ENCODE assay signal across 21 mouse cellular contexts in genomic region chr2:27650991-27651390, GRCm38 (mm10). TPM values are rescaled to one million over a fixed set of nuclear protein-coding genes. Genes with fewer than 3 reads are reported as not detected.
A peak's percentile ranks its signal among the peaks of the same experiment; 100 is the strongest.
DNase-seq lines count a peak whose midpoint lies in the region; ATAC-seq and TF ChIP-seq lines count a peak whose summit lies in the region.
"Had no signal": no experiment of that assay in that cellular context is flagged by ENCODE, and none has a peak within 500 bp of the region (broad histone marks: within the 10 kb centered on the region; RNA-seq: fewer than 3 reads in every experiment).

No protein-coding gene starts in this region.

- no peak overlapping the region for H3K9ac ChIP-seq in forebrain, embryonic 16.5 days (replicated peaks; ENCODE audit: low read depth, low read length)
- no peak overlapping the region for H3K9ac ChIP-seq in kidney, postnatal 0 days (ENCODE audit: low read depth, low read length)
- no peak overlapping the region for H3K9ac ChIP-seq in limb, embryonic 13.5 days
- H3K9ac ChIP-seq: limb, embryonic 15.5 days had no signal

- H3K36me3 ChIP-seq in forebrain, embryonic 10.5 days (replicated peaks), result no peaks in the 10 kb centered on the region
- H3K36me3 ChIP-seq in forebrain, embryonic 16.5 days (ENCODE audit: control insufficient read depth, insufficient read depth), result no peaks in the 10 kb centered on the region
- no peaks in the 10 kb centered on the region for H3K36me3 ChIP-seq in kidney, postnatal 0 days (ENCODE audit: insufficient read depth, low read length)
- H3K36me3 ChIP-seq in embryonic facial prominence, embryonic 10.5 days (replicated peaks), result no peaks in the 10 kb centered on the region
- no peaks in the 10 kb centered on the region for H3K36me3 ChIP-seq in limb, embryonic 13.5 days
- H3K36me3 ChIP-seq: G1E; limb, embryonic 15.5 days had no signal

- H3K27me3 ChIP-seq in forebrain, embryonic 10.5 days (ENCODE audit: poor library complexity, severe bottlenecking), result peaks cover 77% of the 10 kb centered on the region
- H3K27me3 ChIP-seq in forebrain, embryonic 16.5 days (replicated peaks; ENCODE audit: control insufficient read depth, insufficient read depth, low read length), result no peaks in the 10 kb centered on the region
- H3K27me3 ChIP-seq in kidney, postnatal 0 days (ENCODE audit: insufficient read depth, low read length), result no peaks in the 10 kb centered on the region
- H3K27me3 ChIP-seq in embryonic facial prominence, embryonic 10.5 days (replicated peaks; ENCODE audit: low read depth, poor library complexity, severe bottlenecking), result peaks cover 87% of the 10 kb centered on the region
- H3K27me3 ChIP-seq in limb, embryonic 13.5 days, result no peaks in the 10 kb centered on the region
- H3K27me3 ChIP-seq: limb, embryonic 15.5 days had no signal

- no peak overlapping the region for H3K4me2 ChIP-seq in forebrain, embryonic 16.5 days (ENCODE audit: low read length)
- H3K4me2 ChIP-seq in kidney, postnatal 0 days (ENCODE audit: low read length), result no peak overlapping the region
- H3K4me2 ChIP-seq in limb, embryonic 13.5 days (replicated peaks), result no peak overlapping the region
- H3K4me2 ChIP-seq: limb, embryonic 15.5 days had no signal

- peaks cover 38% of the 10 kb centered on the region for H3K4me1 ChIP-seq in forebrain, embryonic 10.5 days
- H3K4me1 ChIP-seq in forebrain, embryonic 16.5 days (replicated peaks; ENCODE audit: control insufficient read depth, insufficient read depth, low read length), result no peaks in the 10 kb centered on the region
- no peaks in the 10 kb centered on the region for H3K4me1 ChIP-seq in kidney, postnatal 0 days (replicated peaks; ENCODE audit: insufficient read depth, low read length)
- peaks cover 41% of the 10 kb centered on the region for H3K4me1 ChIP-seq in embryonic facial prominence, embryonic 10.5 days
- peaks cover 16% of the 10 kb centered on the region for H3K4me1 ChIP-seq in limb, embryonic 13.5 days

- DNase-seq in forebrain, embryonic 10.5 days (ENCODE audit: extremely low spot score, low spot score), result no peak
- no peak for DNase-seq in kidney, postnatal 0 days (ENCODE audit: low spot score)
- DNase-seq in kidney, adult 8-10 months, result no peak
- peak; percentile 27 for DNase-seq in embryonic facial prominence, embryonic 10.5 days (ENCODE audit: low spot score)
- no peak for DNase-seq in ovary, adult 18-20 months (ENCODE audit: low spot score)
- no peak for DNase-seq in urinary bladder, adult 2 months (ENCODE audit: low spot score)
- DNase-seq: cerebellum, adult 9-10 months; heart, adult 18-20 months; heart, postnatal 4 days; kidney, postnatal 25 days; lung, postnatal 14 days; thymus, postnatal 25 days had no signal

- H3K27ac ChIP-seq in forebrain, embryonic 10.5 days, result peak overlapping the region; percentile 84
- H3K27ac ChIP-seq in forebrain, embryonic 16.5 days (ENCODE audit: low read length), result no peak overlapping the region
- H3K27ac ChIP-seq in kidney, postnatal 0 days, result 0 out of 2 replicates have a peak overlapping the region, but pooled peaks have one; percentile 72
- peak overlapping the region; percentile 68 for H3K27ac ChIP-seq in embryonic facial prominence, embryonic 10.5 days (replicated peaks)
- peak overlapping the region; percentile 40; the same call in 1 of the 2 replicates for H3K27ac ChIP-seq in limb, embryonic 13.5 days
- H3K27ac ChIP-seq: left cerebral cortex, adult 2 months had no signal

- ATAC-seq in forebrain, embryonic 16.5 days, result no peak
- no peak for ATAC-seq in kidney, postnatal 0 days (replicated peaks; ENCODE audit: low FRiP score, low read depth)
- ATAC-seq in limb, embryonic 13.5 days (ENCODE audit: low FRiP score, low read depth), result no peak
- ATAC-seq: CD4-positive, CD25-positive, alpha-beta regulatory T cell, adult 4 months had no signal

- H3K9me3 ChIP-seq in forebrain, embryonic 10.5 days, result no peaks in the 10 kb centered on the region
- H3K9me3 ChIP-seq in forebrain, embryonic 16.5 days (ENCODE audit: control insufficient read depth, low read length), result no peaks in the 10 kb centered on the region
- H3K9me3 ChIP-seq in kidney, postnatal 0 days (replicated peaks; ENCODE audit: low read length), result no peaks in the 10 kb centered on the region
- 0 out of 2 replicates have a peak, but pooled peaks cover 4% of the 10 kb centered on the region for H3K9me3 ChIP-seq in embryonic facial prominence, embryonic 10.5 days
- H3K9me3 ChIP-seq in limb, embryonic 13.5 days, result no peaks in the 10 kb centered on the region
- H3K9me3 ChIP-seq: G1E; limb, embryonic 15.5 days had no signal

- no peak for TF ChIP-seq CTCF in kidney, postnatal 0 days (IDR thresholded peaks at IDR 0.05; ENCODE audit: low read depth)

- no peak overlapping the region for H3K4me3 ChIP-seq in forebrain, embryonic 10.5 days
- H3K4me3 ChIP-seq in forebrain, embryonic 16.5 days (replicated peaks; ENCODE audit: low read length), result no peak overlapping the region
- H3K4me3 ChIP-seq in kidney, postnatal 0 days (replicated peaks; ENCODE audit: low read depth, low read length), result no peak overlapping the region
- no peak overlapping the region for H3K4me3 ChIP-seq in embryonic facial prominence, embryonic 10.5 days
- no peak overlapping the region for H3K4me3 ChIP-seq in limb, embryonic 13.5 days
- H3K4me3 ChIP-seq: erythroblast, embryonic 14.5 days; left cerebral cortex, adult 2 months; limb, embryonic 15.5 days; megakaryocyte, embryonic 14.5 days; myocyte had no signal

RNA-seq across cellular contexts. Expression of gene Rxra, which starts 25.2 kb away (rescaled TPM):
- polyA plus RNA-seq in forebrain, embryonic 10.5 days (2016; fragmentation: Nextera tagmentation; extraction: Ambion mirVana), result 7.7 and 7.8 TPM in 2 replicates
- 2.4 and 3.4 TPM in 2 replicates for polyA plus RNA-seq in forebrain, embryonic 16.5 days (2015; fragmentation: Nextera tagmentation; extraction: Ambion mirVana)
- polyA plus RNA-seq in kidney, postnatal 0 days (2015; fragmentation: Nextera tagmentation; extraction: Ambion mirVana), result 9.4 and 9.6 TPM in 2 replicates
- polyA plus RNA-seq in embryonic facial prominence, embryonic 10.5 days (2016; fragmentation: Nextera tagmentation; extraction: Ambion mirVana), result 8.8 and 9.3 TPM in 2 replicates
- polyA plus RNA-seq in limb, embryonic 13.5 days (2015; fragmentation: Nextera tagmentation; extraction: Ambion mirVana), result 17.1 and 17.6 TPM in 2 replicates
- 60.0 and 69.6 TPM in 2 replicates for polyA plus RNA-seq in urinary bladder, adult 2 months (2012; rRNA removed)
- polyA plus RNA-seq: G1E had no signal
